Mouse (Mus musculus) cerebellum, postnatal 14 days (tissue): ENCODE measurements around the gene Ddb1.

Source experiments
- DNase-seq, 2 experiments: peaks; one replicate each; pipeline ENCODE4 v3.0.0; 2021; ENCODE audit warnings: mixed read lengths in 2 of 2

Gene Ddb1

GRCm38 (mm10) chr19:10662665-10663064 lies 57.5 kb downstream of the Ddb1 start:
- no peak for DNase-seq

- DNase-seq = no peak
These were observed 60.0 kb downstream of the Ddb1 start for GRCm38 (mm10) chr19:10665093-10665492.

DNA sequence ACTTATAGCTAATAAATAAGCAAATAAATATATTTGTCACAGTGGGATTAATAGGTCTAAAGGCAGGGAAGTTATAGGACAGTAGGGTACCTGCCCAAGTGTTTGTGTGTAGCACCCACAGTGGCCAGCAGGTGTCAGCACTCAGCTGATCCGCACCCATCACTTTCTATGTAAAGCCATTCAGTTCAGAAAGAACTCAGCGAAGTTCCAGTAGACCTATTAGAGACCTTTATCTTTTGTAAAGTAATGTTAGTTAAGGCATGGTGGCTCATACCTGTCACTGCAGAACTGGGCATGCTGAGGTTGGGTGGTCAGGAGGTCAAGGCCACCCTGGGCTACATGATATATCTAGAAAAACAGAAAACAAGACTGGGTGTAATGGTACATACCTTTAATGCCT lies 60.4 kb downstream of the Ddb1 start:
- peak; percentile 86 to 88 for DNase-seq

DNA sequence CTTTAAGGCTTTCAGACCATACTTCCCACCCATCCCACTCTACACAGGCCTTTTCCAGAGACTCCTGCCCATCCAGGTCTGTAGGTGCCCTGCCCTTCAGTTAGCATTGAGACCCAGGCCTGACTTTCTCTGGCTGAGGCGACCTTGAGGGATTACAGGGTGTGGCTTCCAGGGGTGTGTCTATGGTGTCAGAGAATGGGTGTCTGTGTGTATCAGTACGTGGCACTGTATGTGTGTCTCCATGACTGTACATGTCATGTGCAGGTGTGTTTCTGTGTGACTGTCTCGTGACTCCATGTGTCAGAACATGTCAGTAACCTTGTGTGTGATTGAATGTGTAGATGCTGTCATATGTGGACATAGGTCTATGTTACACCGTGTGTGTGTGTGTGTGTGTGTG lies 66.2 kb downstream of the Ddb1 start:
- no peak for DNase-seq

DNA sequence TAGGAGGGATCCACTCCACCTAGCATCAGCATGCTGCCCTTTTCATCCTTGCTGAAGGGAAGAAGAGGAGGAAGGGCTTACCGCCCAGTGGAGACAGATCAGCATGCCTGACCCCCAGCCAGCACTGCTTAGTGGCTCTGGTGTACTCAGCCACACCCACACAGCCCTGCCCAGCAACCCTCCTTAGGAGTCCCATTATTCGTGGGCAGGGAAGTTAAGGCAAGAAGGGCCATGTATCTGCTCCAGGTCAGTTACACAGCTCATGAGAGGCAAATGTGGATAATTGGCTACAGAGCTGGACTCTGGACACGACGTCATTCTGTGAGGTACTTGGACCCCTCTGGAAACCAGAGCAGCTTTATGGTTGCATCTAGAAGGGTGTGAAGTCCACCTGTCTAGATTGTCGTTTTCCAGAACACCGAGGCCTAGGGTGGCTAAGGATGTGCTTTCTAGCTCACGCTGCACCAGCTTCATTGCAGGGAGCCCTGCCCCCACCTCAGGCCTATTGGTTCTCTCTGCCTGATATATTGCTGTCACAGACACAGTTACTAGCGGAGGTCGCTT lies 66.8 kb downstream of the Ddb1 start:
- no peak for DNase-seq

DNA sequence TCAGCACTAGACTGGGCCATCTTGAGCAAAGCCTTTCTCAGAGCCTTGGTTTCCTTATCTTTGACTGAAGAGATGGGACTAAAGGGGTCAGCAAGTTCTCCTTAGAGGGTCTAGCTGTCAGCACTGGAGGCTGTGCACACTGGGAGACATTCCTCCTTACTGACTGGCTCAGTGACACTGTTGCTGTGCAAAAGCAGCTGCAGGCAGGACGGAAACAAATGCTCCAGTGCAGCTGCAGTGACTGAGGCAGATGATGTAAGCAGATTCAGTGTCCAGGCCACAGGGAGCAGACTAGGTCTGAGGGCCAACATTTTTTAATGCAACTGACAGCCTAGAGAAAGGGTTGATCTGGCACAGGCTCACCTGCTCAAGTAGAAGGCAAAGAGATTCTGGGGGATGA lies 68.1 kb downstream of the Ddb1 start:
- DNase-seq = no peak

GRCm38 (mm10) chr19:10676656-10677055 lies 71.5 kb downstream of the Ddb1 start:
- no peak for DNase-seq

GRCm38 (mm10) chr19:10677915-10678771 lies 73.0 kb downstream of the Ddb1 start, which contains the start of gene Pga5:
TSS of gene Pga5 (minus strand) at chr19:10678071.
- peak; percentile 97 to 99 for DNase-seq

GRCm38 (mm10) chr19:10678772-10679067 lies 73.6 kb downstream of the Ddb1 start:
- DNase-seq = no peak
